Mouse (Mus musculus): Measurements from ENCODE around the gene Tcp11. TPM values are rescaled to one million over a fixed set of nuclear protein-coding genes. Genes with fewer than 3 reads are reported as not detected.
A peak's percentile ranks its signal among the peaks of the same experiment; 100 is the strongest.

Gene Tcp11
- polyA plus RNA-seq, 1 experiment from 2014 or later: 1.1 TPM

- no peaks in the 10 kb centered on the region for H3K9me3 ChIP-seq (ENCODE audit: control insufficient read depth, low read length)
- H3K36me3 ChIP-seq (ENCODE audit: control insufficient read depth, insufficient read depth, low read length): no peaks in the 10 kb centered on the region
- H3K4me1 ChIP-seq (replicated peaks; ENCODE audit: control insufficient read depth, insufficient read depth): peaks cover 21% of the 10 kb centered on the region
- H3K9ac ChIP-seq (ENCODE audit: low read length): no peak overlapping the region
- DNase-seq (ENCODE audit: low spot score) (no peak), ATAC-seq (ENCODE audit: low FRiP score, low TSS enrichment) (peak; percentile 47)
- WGBS: 67% methylated on average over 22 of the region's 22 CpGs
- no peak overlapping the region for H3K4me2 ChIP-seq (replicated peaks; ENCODE audit: low read depth)
- H3K27me3 ChIP-seq (ENCODE audit: control insufficient read depth, insufficient read depth, low read length): no peaks in the 10 kb centered on the region
- TF ChIP-seq EP300 (optimal IDR thresholded peaks at IDR 0.05) (no peak), CTCF (IDR thresholded peaks at IDR 0.05; ENCODE audit: low read depth) (no peak)
- H3K27ac ChIP-seq (replicated peaks): peak overlapping the region; percentile 79
- no peak overlapping the region for H3K4me3 ChIP-seq (ENCODE audit: low read depth, low read length)
These were observed 57.4 kb downstream of the Tcp11 start for GRCm38 (mm10) chr17:28022854-28023655.

GRCm38 (mm10) chr17:28021911-28022310, 58.5 kb downstream of the Tcp11 start:
- TF ChIP-seq CTCF (IDR thresholded peaks at IDR 0.05; ENCODE audit: low read depth): no peak
- TF ChIP-seq EP300 (optimal IDR thresholded peaks at IDR 0.05): no peak
- Histone ChIP-seq H3K27ac (replicated peaks) (peak overlapping the region; percentile 79), H3K9ac (ENCODE audit: low read length) (no peak overlapping the region), H3K27me3 (ENCODE audit: control insufficient read depth, insufficient read depth, low read length) (no peaks in the 10 kb centered on the region), H3K4me2 (replicated peaks; ENCODE audit: low read depth) (no peak overlapping the region), H3K9me3 (ENCODE audit: control insufficient read depth, low read length) (no peaks in the 10 kb centered on the region), H3K36me3 (ENCODE audit: control insufficient read depth, insufficient read depth, low read length) (no peaks in the 10 kb centered on the region), H3K4me1 (replicated peaks; ENCODE audit: control insufficient read depth, insufficient read depth) (peaks cover 21% of the 10 kb centered on the region), H3K4me3 (ENCODE audit: low read depth, low read length) (no peak overlapping the region)
- ATAC-seq (ENCODE audit: low FRiP score, low TSS enrichment): no peak
- 48% methylated on average over 10 of the region's 10 CpGs for WGBS
- no peak for DNase-seq (ENCODE audit: low spot score)

- H3K4me3 ChIP-seq (ENCODE audit: low read depth, low read length): no peak overlapping the region
- peaks cover 9% of the 10 kb centered on the region for H3K4me1 ChIP-seq (replicated peaks; ENCODE audit: control insufficient read depth, insufficient read depth)
- no peaks in the 10 kb centered on the region for H3K27me3 ChIP-seq (ENCODE audit: control insufficient read depth, insufficient read depth, low read length)
- no peaks in the 10 kb centered on the region for H3K36me3 ChIP-seq (ENCODE audit: control insufficient read depth, insufficient read depth, low read length)
- ATAC-seq (ENCODE audit: low FRiP score, low TSS enrichment): no peak
- DNase-seq (ENCODE audit: low spot score): no peak
- TF ChIP-seq CTCF (IDR thresholded peaks at IDR 0.05; ENCODE audit: low read depth) (no peak), EP300 (optimal IDR thresholded peaks at IDR 0.05) (no peak)
- no peaks in the 10 kb centered on the region for H3K9me3 ChIP-seq (ENCODE audit: control insufficient read depth, low read length)
- 68% methylated on average over 21 of the region's 21 CpGs for WGBS
- no peak overlapping the region for H3K9ac ChIP-seq (ENCODE audit: low read length)
- peak overlapping the region; percentile 24; the same call in 1 of the 2 replicates for H3K27ac ChIP-seq (replicated peaks)
- no peak overlapping the region for H3K4me2 ChIP-seq (replicated peaks; ENCODE audit: low read depth)
These were observed 60.4 kb downstream of the Tcp11 start for GRCm38 (mm10) chr17:28019785-28020696.

GRCm38 (mm10) chr17:28018776-28019175, 61.7 kb downstream of the Tcp11 start:
- H3K27ac ChIP-seq (replicated peaks): no peak overlapping the region
- DNase-seq (ENCODE audit: low spot score) (no peak), ATAC-seq (ENCODE audit: low FRiP score, low TSS enrichment) (no peak)
- no peak overlapping the region for H3K9ac ChIP-seq (ENCODE audit: low read length)
- H3K27me3 ChIP-seq (ENCODE audit: control insufficient read depth, insufficient read depth, low read length): no peaks in the 10 kb centered on the region
- H3K36me3 ChIP-seq (ENCODE audit: control insufficient read depth, insufficient read depth, low read length): no peaks in the 10 kb centered on the region
- H3K4me1 ChIP-seq (replicated peaks; ENCODE audit: control insufficient read depth, insufficient read depth): peaks cover 7% of the 10 kb centered on the region
- no peaks in the 10 kb centered on the region for H3K9me3 ChIP-seq (ENCODE audit: control insufficient read depth, low read length)
- H3K4me3 ChIP-seq (ENCODE audit: low read depth, low read length): no peak overlapping the region
- TF ChIP-seq CTCF (IDR thresholded peaks at IDR 0.05; ENCODE audit: low read depth): no peak
- 54% methylated on average over 11 of the region's 11 CpGs for WGBS
- H3K4me2 ChIP-seq (replicated peaks; ENCODE audit: low read depth): no peak overlapping the region

- no peak overlapping the region for H3K9ac ChIP-seq (ENCODE audit: low read length)
- DNase-seq (ENCODE audit: low spot score) (no peak), ATAC-seq (ENCODE audit: low FRiP score, low TSS enrichment) (no peak)
- 69% methylated on average over 6 of the region's 6 CpGs for WGBS
- H3K9me3 ChIP-seq (ENCODE audit: control insufficient read depth, low read length): no peaks in the 10 kb centered on the region
- H3K4me3 ChIP-seq (ENCODE audit: low read depth, low read length): no peak overlapping the region
- peaks cover 11% of the 10 kb centered on the region for H3K4me1 ChIP-seq (replicated peaks; ENCODE audit: control insufficient read depth, insufficient read depth)
- no peaks in the 10 kb centered on the region for H3K36me3 ChIP-seq (ENCODE audit: control insufficient read depth, insufficient read depth, low read length)
- TF ChIP-seq CTCF (IDR thresholded peaks at IDR 0.05; ENCODE audit: low read depth) (no peak), EP300 (optimal IDR thresholded peaks at IDR 0.05) (no peak)
- no peak overlapping the region for H3K27ac ChIP-seq (replicated peaks)
- H3K4me2 ChIP-seq (replicated peaks; ENCODE audit: low read depth): no peak overlapping the region
- no peaks in the 10 kb centered on the region for H3K27me3 ChIP-seq (ENCODE audit: control insufficient read depth, insufficient read depth, low read length)
These were observed 62.1 kb downstream of the Tcp11 start for GRCm38 (mm10) chr17:28018344-28018743.

Other genes starting within 250 kb of the Tcp11 start
- 163 and 179 TPM in 2 replicates for gene Snrpc, start 242.5 kb downstream of the Tcp11 start, polyA plus RNA-seq (2015; fragmentation: Nextera tagmentation; extraction: Ambion mirVana)
- gene Uhrf1bp1, start 224.2 kb downstream of the Tcp11 start, polyA plus RNA-seq (2015; fragmentation: Nextera tagmentation; extraction: Ambion mirVana): 1.3 and 1.4 TPM in 2 replicates
- 7.8 and 8.3 TPM in 2 replicates for gene Anks1, start 171.3 kb downstream of the Tcp11 start, polyA plus RNA-seq (2015; fragmentation: Nextera tagmentation; extraction: Ambion mirVana)
- gene Taf11, start 170.8 kb downstream of the Tcp11 start, polyA plus RNA-seq (2015; fragmentation: Nextera tagmentation; extraction: Ambion mirVana): 33.4 and 34.0 TPM in 2 replicates
- 0.48 and 0.64 TPM in 2 replicates for gene Scube3, start 61.5 kb upstream of the Tcp11 start, polyA plus RNA-seq (2015; fragmentation: Nextera tagmentation; extraction: Ambion mirVana)
- gene Zfp523, start 96.5 kb upstream of the Tcp11 start, polyA plus RNA-seq (2015; fragmentation: Nextera tagmentation; extraction: Ambion mirVana): 17.2 and 18.1 TPM in 2 replicates
- gene Def6, start 127.1 kb upstream of the Tcp11 start, polyA plus RNA-seq (2015; fragmentation: Nextera tagmentation; extraction: Ambion mirVana): 11.4 and 12.0 TPM in 2 replicates
- 3.1 and 3.4 TPM in 2 replicates for gene Ppard, start 152.1 kb upstream of the Tcp11 start, polyA plus RNA-seq (2015; fragmentation: Nextera tagmentation; extraction: Ambion mirVana)
- gene Fance, start 232.9 kb upstream of the Tcp11 start, polyA plus RNA-seq (2015; fragmentation: Nextera tagmentation; extraction: Ambion mirVana): 19.2 and 20.4 TPM in 2 replicates
- 491 and 514 TPM in 2 replicates for gene Rpl10a, start 247.8 kb upstream of the Tcp11 start, polyA plus RNA-seq (2015; fragmentation: Nextera tagmentation; extraction: Ambion mirVana)